Mouse (Mus musculus) hindbrain, embryonic 10.5 days (tissue): ENCODE results near the gene Aldh2. TPM values are rescaled to one million over a fixed set of nuclear protein-coding genes. Genes with fewer than 3 reads are reported as not detected.
A peak's percentile ranks its signal among the peaks of the same experiment; 100 is the strongest.
"Not testable (repeated sequence)": the region's sequence is repeated elsewhere in the genome, so short reads cannot be mapped to it uniquely, and the experiment has no call there.

Experiments used
- DNase-seq: peaks from one replicate; pipeline ENCODE4 v3.0.0-alpha.2; 2017; ENCODE audit warnings: low spot score
- H3K27ac ChIP-seq: fragments of 300-500 bp; sonication (generic); 2 replicates; pipeline ENCODE4 v1.5.1; 2016; ENCODE audit warnings: mild to moderate bottlenecking, moderate library complexity
- H3K27me3 ChIP-seq: fragments of 300-500 bp; sonication (generic); 2 replicates; pipeline ENCODE4 v1.6.1; 2016; ENCODE audit warnings: mild to moderate bottlenecking; ENCODE audit not compliant: poor library complexity, insufficient read depth, severe bottlenecking
- H3K36me3 ChIP-seq: fragments of 300-500 bp; sonication (generic); 2 replicates; pipeline ENCODE4 v1.6.1; 2016; ENCODE audit warnings: mild to moderate bottlenecking, moderate library complexity
- H3K4me1 ChIP-seq: fragments of 300-500 bp; sonication (generic); replicated peaks from 2 replicates; pipeline ENCODE4 v1.6.1; 2016; ENCODE audit warnings: mild to moderate bottlenecking
- H3K4me3 ChIP-seq: fragments of 300-500 bp; sonication (generic); 2 replicates; pipeline ENCODE4 v1.5.1; 2016; ENCODE audit warnings: mild to moderate bottlenecking, moderate library complexity
- H3K9me3 ChIP-seq: fragments of 300-500 bp; sonication (generic); 2 replicates; pipeline ENCODE4 v1.6.1; 2016; ENCODE audit warnings: mild to moderate bottlenecking, moderate library complexity
- WGBS: fragments of 180-500 bp; shearing (Covaris S2); methylation state at CpG from one replicate; pipeline ENCODE4 v1.1.7; 2016; 5-methylcytosine and 5-hydroxymethylcytosine counted together
- polyA plus RNA-seq: library from polyadenylated mRNA; unstranded; fragments of >200 nt; fragmentation: Nextera tagmentation; extraction: Ambion mirVana; gene quantifications from 2 replicates; pipeline ENCODE4 v1.2.1, GENCODE M21; 2016

Aldh2 gene
- polyA plus RNA-seq, 1 experiment from 2014 or later: 124 TPM

DNA sequence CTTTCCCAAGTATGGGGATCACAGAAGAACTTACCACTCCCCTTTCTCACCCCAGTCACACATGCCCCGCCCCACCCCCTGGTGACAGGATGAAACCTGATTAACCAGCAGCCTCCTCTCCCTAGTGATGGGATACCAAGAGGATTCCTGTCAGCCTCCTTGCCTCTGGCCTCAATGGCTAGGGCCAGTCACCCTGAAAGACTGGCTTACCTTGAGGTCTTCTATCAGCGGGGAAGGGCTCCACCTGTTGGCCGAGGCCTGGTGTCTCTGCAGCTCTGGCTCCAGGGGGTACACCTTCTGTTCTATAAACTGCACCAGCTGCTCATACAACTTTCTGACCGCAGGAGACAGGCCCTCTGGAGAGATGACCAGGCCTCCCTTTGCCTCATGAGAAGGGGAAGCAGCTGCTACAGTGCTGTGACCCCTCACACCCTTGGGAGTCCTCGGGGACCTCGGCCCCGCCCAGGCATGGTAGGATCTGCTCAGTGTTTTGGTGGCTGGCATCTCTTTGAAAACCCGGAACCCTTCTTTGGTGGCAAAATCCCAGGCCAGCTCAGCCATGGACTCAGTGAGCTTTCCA, 16.0 kb upstream of the Aldh2 start:
- not testable (repeated sequence) for H3K36me3 ChIP-seq, H3K27me3 ChIP-seq, DNase-seq, H3K4me1 ChIP-seq, H3K9me3 ChIP-seq, H3K27ac ChIP-seq, H3K4me3 ChIP-seq
- 52% methylated on average over 8 of the region's 8 CpGs for WGBS

GRCm38 (mm10) chr5:121606151-121606550, 12.5 kb upstream of the Aldh2 start:
- no peak overlapping the region for H3K27ac ChIP-seq
- WGBS: 1% methylated on average over 2 of the region's 2 CpGs
- no peaks in the 10 kb centered on the region for H3K27me3 ChIP-seq
- no peaks in the 10 kb centered on the region for H3K36me3 ChIP-seq
- peak; percentile 77 for DNase-seq
- no peaks in the 10 kb centered on the region for H3K4me1 ChIP-seq
- no peaks in the 10 kb centered on the region for H3K9me3 ChIP-seq
- no peak overlapping the region for H3K4me3 ChIP-seq

GRCm38 (mm10) chr5:121603815-121604214, 10.2 kb upstream of the Aldh2 start:
- H3K27me3 ChIP-seq, H3K4me3 ChIP-seq, H3K36me3 ChIP-seq, H3K9me3 ChIP-seq, H3K4me1 ChIP-seq, DNase-seq, H3K27ac ChIP-seq: not testable (repeated sequence)
- WGBS: 77% methylated on average over 1 of the region's 1 CpGs

GRCm38 (mm10) chr5:121601547-121602299, 8.1 kb upstream of the Aldh2 start:
- no peaks in the 10 kb centered on the region for H3K36me3 ChIP-seq
- H3K27me3 ChIP-seq: no peaks in the 10 kb centered on the region
- peak; percentile 86 for DNase-seq
- H3K9me3 ChIP-seq: no peaks in the 10 kb centered on the region
- 32% methylated on average over 9 of the region's 9 CpGs for WGBS
- H3K4me1 ChIP-seq: peaks cover 6% of the 10 kb centered on the region; the same call in 1 of the 2 replicates
- peak overlapping the region; percentile 14; the same call in 1 of the 2 replicates for H3K4me3 ChIP-seq
- H3K27ac ChIP-seq: no peak overlapping the region

DNA sequence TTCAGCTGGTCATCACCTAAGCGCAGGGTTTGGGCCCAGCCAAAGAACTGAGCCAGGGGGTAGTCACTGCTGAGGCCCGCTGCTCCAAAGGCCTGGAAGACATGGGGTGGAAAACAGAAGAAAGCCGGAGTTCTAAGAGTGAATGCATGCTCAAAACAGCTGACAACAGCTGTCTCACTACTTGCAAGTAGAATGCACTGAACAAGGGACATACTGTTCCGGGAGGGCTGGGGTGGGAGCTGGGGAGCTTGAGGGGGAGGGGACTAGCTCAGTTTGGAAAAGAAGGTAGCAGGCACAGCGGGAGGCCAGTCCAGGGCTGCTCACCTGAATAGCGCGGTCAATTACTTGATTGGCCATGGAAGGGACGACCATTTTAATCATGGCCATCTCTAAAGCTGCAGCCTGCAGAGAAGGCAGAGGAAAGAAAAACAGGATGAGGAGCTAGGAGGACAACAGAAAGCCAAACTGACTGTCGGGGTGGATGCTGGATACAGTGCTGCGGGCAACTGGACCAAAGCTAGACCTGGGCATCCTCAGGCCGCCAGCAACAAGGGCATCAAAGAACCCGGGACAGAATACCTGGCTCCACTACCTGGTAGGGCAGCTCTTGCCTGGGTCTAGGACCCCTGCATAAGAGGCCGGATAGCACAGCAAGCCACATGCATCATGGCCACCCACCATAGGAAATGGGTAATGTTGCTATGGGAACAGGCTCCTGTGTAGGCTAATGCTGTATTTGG, 5.4 kb upstream of the Aldh2 start:
- Histone ChIP-seq H3K9me3 (no peaks in the 10 kb centered on the region), H3K4me3 (no peak overlapping the region), H3K4me1 (peaks cover 10% of the 10 kb centered on the region), H3K27ac (no peak overlapping the region), H3K36me3 (no peaks in the 10 kb centered on the region), H3K27me3 (no peaks in the 10 kb centered on the region)
- WGBS: 67% methylated on average over 13 of the region's 13 CpGs
- DNase-seq: no peak

- DNase-seq: no peak
- H3K36me3 ChIP-seq: no peaks in the 10 kb centered on the region
- 81% methylated on average over 7 of the region's 7 CpGs for WGBS
- H3K9me3 ChIP-seq: no peaks in the 10 kb centered on the region
- no peak overlapping the region for H3K4me3 ChIP-seq
- H3K27ac ChIP-seq: no peak overlapping the region
- H3K4me1 ChIP-seq: peaks cover 19% of the 10 kb centered on the region
- no peaks in the 10 kb centered on the region for H3K27me3 ChIP-seq
Observed at GRCm38 (mm10) chr5:121597991-121598537, 4.4 kb upstream of the Aldh2 start.

- H3K27me3 ChIP-seq: peaks cover 6% of the 10 kb centered on the region; the same call in 1 of the 2 replicates
- H3K9me3 ChIP-seq: no peaks in the 10 kb centered on the region
- no peaks in the 10 kb centered on the region for H3K36me3 ChIP-seq
- no peak for DNase-seq
- peaks cover 27% of the 10 kb centered on the region for H3K4me1 ChIP-seq
- no peak overlapping the region for H3K4me3 ChIP-seq
- no peak overlapping the region for H3K27ac ChIP-seq
- WGBS: 69% methylated on average over 4 of the region's 4 CpGs
Observed at GRCm38 (mm10) chr5:121597332-121597731, 3.7 kb upstream of the Aldh2 start.

DNA sequence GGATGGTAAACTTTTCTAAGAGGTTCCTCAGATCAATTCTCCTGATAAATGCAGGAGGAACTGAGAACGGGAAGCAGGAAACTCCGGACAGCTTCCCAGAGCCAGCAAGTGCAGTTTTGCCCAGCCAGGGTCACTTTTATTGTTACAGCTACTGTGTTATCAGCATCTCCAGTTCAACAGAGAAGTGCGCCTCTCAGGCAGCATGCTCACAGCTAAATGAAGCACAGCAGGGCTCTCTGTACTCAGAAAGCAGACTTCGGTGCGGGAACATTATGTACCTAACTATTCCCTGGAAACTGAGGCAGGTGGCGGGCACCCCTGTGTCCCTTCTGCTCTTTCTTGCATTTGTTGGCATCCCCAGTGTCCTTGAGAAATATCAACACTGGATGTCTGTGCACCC, 2.6 kb upstream of the Aldh2 start:
- H3K4me1 ChIP-seq: peaks cover 34% of the 10 kb centered on the region
- no peak overlapping the region for H3K27ac ChIP-seq
- peaks cover 13% of the 10 kb centered on the region; the same call in 1 of the 2 replicates for H3K27me3 ChIP-seq
- WGBS: 78% methylated on average over 6 of the region's 6 CpGs
- no peak overlapping the region for H3K4me3 ChIP-seq
- H3K36me3 ChIP-seq: no peaks in the 10 kb centered on the region
- DNase-seq: no peak
- H3K9me3 ChIP-seq: no peaks in the 10 kb centered on the region

GRCm38 (mm10) chr5:121595758-121596157, 2.1 kb upstream of the Aldh2 start:
- no peak for DNase-seq
- Histone ChIP-seq H3K9me3 (no peaks in the 10 kb centered on the region), H3K4me3 (no peak overlapping the region), H3K4me1 (peaks cover 34% of the 10 kb centered on the region), H3K36me3 (no peaks in the 10 kb centered on the region), H3K27ac (no peak overlapping the region), H3K27me3 (peaks cover 13% of the 10 kb centered on the region; the same call in 1 of the 2 replicates)
- 84% methylated on average over 6 of the region's 6 CpGs for WGBS

DNA sequence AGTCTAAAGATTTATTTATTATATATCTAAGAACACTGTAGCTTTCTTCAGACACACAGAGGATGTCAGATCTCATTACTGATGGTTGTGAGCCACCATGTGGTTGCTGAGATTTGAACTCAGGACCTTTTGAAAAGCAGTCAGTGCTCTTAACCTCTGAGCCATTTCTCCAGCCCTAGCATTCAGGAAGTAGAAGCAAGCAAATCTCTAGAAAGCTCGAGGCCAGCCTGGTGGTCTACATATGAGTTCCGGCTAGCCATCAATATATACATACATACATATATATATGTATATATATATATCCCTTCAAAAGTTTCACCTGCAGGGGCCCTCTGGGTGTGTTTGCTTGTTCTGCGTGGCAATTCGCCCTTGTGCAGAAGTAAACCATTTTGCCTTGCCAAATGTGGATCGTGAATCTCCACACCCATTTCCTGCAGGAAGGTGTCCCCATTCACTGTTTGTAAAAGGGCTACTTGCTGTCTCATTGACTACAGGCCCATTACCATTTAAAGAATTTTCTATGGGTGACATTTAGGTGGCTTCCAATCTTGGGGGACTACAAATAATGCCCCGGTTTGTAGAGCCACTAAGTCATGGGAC, 1.2 kb upstream of the Aldh2 start:
- Histone ChIP-seq H3K9me3 (no peaks in the 10 kb centered on the region), H3K27ac (no peak overlapping the region), H3K36me3 (no peaks in the 10 kb centered on the region), H3K4me3 (no peak overlapping the region), H3K4me1 (peaks cover 34% of the 10 kb centered on the region), H3K27me3 (peaks cover 13% of the 10 kb centered on the region; the same call in 1 of the 2 replicates)
- 91% methylated on average over 6 of the region's 6 CpGs for WGBS
- DNase-seq: no peak

GRCm38 (mm10) chr5:121592816-121593407, 712 bp downstream of the Aldh2 start:
- peaks cover 13% of the 10 kb centered on the region; the same call in 1 of the 2 replicates for H3K27me3 ChIP-seq
- peaks cover 34% of the 10 kb centered on the region for H3K4me1 ChIP-seq
- 4% methylated on average over 33 of the region's 33 CpGs for WGBS
- H3K4me3 ChIP-seq: peak overlapping the region; percentile 84
- H3K9me3 ChIP-seq: no peaks in the 10 kb centered on the region
- peak overlapping the region; percentile 87 for H3K27ac ChIP-seq
- H3K36me3 ChIP-seq: no peaks in the 10 kb centered on the region
- peak; percentile 4 for DNase-seq
